Mouse (Mus musculus) colon, adult 2 months (tissue): ENCODE results near the gene Thap8. TPM values are rescaled to one million over a fixed set of nuclear protein-coding genes. Genes with fewer than 3 reads are reported as not detected.

ENCODE experiments used
- polyA plus RNA-seq: library from polyadenylated mRNA; depleted of rRNA; stranded (reverse); fragments of >200 nt; gene quantifications from 2 replicates; pipeline ENCODE4 v1.2.3, GENCODE M21; 2012; rRNA removed

Thap8 gene
- 0.12 and 0.19 TPM in 2 replicates for polyA plus RNA-seq

DNA sequence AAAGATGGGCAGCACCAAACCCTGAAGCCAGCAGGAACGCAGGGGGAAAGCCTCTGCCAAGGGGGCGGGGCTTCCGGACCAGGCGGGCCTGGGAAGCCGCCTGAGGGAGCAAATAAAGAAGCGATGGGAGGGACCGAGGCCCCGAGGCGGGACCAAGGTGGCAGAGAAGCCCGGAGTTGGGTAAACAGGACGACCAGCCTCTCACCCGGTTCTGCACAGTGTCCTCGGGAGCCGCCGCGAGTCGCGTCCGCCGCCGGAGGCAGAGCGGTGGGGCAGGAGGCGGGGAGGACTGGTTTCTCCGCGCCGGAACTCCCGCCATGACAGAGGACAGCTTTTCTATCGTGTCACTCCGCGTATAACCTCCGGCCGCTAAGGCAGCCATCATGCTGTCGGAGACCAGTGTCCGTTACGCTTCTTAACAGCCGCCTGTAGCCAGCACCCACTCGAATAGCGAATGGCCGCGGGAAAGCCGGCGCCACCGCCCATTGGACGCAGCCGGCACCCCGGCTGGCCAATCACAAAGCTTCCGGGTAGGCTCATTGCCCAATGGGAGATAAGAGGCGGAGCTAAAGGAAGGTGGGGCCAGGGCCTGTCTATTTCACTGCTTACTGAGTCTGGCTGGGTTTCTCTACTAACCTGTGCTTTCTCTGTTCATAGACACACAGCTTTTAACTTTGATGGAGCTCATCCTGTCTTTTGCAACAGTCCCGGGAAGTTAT, at the start of gene Thap8, which contains the start of gene Wdr62:
Gene Thap8, plus strand, starts transcription at position 144 of the 719 bp plus-strand sequence.
Gene Wdr62, minus strand, starts transcription at position 469 of the 719 bp plus-strand sequence.

DNA sequence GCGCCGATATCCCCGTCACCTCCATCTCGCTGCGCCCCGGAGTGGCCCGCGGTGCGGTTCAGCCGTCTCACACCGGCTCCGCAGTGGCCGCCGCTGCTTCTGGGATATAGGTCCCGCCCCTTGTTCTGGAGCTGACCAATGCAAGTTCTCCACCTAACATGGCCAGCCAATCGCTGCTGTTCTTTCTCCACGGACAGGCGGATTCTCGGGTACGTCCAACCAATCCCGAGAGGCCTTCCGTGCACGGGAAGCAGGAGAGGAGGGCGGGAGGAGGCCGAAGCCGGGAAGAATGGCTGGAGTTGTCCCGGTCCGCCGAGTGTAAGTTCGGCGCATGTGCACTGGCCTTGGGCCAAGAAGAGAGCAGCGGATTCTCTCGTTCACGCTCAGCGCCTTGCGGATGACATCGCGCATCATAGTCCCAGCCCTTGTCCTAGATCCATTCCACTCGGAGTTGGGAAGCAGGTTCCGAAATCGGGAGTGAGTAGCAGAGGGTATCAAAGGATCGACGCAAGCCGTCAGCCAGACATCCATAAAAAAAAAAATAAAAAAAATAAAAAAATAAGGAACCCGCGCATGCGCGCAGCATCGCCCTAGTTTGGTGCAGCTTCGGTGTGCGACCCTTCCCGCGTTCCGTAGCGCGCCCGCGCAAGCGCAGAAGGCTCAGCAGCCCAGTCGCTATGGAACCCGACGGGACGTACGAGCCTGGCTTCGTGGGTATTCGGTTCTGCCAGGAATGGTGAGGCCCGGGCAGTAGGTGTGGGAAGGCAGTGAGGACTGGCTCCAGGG, 48.0 kb upstream of the Thap8 start, which contains the start of the genes Polr2i and Tbcb:
Gene Polr2i, plus strand, starts transcription at position 280 of the 786 bp plus-strand sequence.
Gene Tbcb, minus strand, starts transcription at position 604 of the 786 bp plus-strand sequence.

DNA sequence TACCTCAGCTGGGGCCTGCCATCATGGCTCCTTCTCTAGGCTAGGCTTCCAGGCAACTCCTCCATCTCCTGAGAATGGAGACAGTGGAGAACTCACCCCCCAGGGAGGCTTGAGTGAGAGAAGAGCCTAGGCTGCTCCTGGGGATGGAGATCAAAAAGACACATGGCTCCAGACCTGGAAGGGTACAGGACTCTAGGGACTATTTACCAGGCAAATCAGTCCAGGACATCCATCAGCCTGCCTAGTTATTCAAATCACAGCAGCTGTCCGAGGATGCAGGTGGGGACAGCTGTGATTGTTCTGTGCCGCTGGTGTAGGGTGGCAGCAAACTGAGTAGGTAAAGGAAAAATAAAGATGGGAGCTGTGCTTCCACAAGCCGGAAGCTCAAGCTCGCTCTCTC, 44.3 kb upstream of the Thap8 start, which contains the start of gene Ovol3:
Gene Ovol3, minus strand, starts transcription at position 101 of the 400 bp plus-strand sequence.

DNA sequence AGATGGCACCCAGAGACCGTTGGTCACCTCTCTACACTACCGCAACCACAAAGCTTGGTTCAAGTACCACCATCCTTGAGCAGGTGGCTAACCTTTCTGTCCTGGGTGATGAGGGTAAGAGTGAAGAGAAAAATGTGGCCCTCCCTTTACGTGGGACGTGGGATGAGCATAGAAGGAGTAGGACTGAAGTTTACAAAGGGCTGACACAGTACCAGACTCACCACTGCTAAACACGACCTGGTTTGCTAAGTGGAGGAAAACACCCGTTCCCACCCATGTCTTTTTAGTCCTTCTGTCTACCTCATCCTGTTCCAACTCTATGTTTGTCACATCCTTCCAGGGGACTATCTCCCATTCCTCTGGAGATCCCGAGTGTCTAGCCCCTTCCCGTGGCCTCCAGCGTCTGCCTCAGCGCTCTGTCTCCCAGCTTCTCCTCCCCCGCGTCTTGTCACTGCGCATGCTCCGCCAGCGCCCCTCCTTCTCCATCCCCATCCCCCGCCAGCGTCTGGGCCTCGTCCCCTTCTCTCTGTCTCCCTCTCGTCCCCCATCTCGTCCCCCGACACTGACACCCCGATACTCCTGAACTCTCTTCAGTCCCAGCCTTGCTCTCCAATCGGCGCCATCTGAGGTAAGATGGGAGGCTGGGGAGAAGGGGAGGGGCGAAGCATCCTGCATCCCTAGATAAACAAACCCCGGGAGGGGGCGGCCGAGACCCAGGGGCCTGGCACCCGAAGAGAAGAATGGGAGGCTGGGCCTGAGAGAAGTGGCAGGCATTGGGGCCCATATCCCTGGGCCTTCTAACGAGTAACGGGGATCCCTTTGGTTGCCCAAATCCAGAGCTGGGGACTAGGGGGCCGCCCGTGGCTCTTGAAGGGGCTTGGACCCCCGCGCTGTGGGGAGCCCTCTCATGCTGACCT, 11.6 kb downstream of the Thap8 start, which contains the start of gene Clip3:
Gene Clip3, plus strand, starts transcription at position 514 of the 917 bp plus-strand sequence.

DNA sequence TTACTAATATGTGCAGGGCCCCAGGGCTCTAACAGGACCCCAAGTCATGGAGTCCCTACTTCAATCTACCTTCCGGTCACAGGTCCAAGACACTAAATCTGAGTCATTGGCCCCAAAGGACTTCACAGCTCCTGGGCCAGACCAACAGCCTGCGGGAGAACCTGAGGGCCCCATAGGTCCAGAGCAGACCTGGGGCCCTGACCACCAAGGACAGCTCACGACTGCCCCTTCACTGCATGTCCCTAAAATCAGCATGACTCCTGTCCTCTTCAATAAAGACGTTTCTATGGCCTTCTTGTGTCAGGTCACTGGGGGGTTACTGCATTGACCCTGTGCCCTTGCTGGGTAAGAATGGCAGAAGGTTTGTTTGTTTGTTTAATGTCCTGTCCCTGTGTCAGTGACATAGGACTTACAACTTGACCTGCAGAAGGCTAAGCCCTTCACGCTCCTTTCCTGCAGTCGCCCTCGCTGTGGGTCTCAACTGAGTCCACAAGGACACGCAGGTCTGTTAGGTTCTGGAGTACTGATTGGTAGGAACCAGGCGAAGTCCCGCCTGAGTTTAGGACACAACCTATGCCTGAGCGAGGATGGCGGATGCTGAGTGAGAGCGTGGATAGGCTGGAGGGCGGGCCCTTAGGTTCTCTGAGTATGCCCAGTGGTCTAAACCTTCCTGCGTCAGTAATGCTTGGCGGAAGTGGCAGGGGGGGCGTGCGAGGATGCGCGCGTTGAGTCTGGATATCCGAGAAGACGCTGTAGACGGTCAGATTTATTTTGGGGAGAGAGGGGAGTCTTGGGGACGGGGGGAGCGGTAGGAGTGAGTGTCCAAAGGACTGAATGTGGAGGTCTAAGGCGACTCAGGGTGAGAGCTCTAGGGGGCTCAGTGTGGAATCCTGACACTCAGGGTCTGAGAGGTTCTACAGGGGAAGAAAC, 28.4 kb downstream of the Thap8 start, which contains the start of gene Alkbh6:
Gene Alkbh6, plus strand, starts transcription at position 642 of the 930 bp plus-strand sequence.

DNA sequence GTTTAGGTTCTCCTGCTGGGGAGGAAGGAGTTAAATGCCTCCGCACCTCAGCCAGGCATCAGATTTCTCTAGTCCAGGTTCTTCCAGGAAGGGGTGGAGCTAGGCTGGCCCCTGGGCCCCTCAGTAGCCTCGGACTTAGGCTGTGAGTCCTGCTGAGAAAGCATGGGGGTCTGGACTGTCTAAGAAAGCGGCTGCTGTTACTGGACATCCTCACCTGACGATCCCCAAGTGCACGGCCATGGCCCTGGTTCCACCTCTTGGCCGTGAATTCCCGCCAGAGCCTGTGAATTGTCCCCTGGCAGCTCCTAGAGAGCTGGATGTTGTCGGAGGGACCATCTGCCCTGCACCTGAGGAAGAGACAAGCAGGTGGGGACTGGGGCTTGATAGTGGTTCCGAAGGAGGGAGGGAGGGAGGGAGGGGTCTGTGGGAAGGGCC, 34.8 kb downstream of the Thap8 start, which contains the start of gene Syne4:
Gene Syne4, plus strand, starts transcription at position 87 of the 435 bp plus-strand sequence.

DNA sequence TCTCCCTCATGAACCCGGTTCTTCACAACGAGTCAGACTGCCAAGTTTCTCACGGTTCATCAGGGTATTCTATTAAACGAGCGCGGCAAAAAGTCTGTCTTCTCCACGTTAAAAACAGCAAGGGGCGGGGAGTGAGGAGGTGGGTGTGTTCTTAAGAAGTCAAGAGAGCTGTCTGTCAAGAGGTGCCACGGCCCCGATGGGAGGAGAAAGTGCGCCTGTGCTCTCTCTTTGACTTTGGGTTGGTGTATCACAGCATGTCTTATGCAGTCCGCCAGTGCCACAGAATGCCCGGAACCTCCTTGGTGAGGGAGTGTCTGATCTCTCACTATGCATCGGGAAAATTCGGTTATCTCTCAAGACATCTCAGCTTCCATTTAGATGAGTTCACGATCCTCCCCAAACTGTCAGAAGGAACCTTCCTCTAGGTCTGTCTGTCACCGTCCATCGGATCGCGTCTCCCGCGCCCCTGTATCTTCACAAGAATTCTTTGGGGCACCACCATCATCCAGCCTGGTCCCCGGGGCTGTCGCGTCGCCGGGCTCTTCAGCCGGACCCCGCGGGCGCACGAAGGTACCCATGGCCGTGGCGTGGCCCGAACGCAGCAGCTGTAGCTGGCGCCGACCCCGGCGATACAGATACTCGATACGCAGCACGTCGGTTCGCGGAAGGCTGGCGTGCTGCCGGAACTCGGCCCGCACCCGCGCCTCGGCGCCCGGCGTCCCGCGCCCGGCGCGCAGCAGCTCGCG, 41.8 kb downstream of the Thap8 start, which contains the start of gene E130208F15Rik:
Gene E130208F15Rik, plus strand, starts transcription at position 202 of the 746 bp plus-strand sequence.

DNA sequence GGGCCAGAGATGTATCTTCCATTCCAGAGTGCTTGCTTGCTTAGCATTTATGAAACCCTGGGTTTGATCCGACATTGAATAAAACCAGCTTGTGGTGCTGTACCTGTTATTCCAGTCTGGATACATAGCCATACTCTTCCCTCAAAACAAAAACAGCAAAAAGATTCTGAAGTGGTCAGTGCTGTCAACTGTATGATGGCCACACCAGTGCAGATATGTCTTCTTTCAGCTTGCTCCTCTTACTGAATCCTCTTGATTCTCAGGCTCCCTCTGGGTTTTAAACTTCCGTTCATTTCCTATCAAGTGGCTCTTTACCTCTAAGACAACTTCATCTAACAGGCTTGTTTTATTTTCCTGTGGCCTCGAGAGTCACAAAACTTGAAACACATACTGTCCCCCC, 43.9 kb downstream of the Thap8 start, which contains the start of gene Sdhaf1:
Gene Sdhaf1, minus strand, starts transcription at position 101 of the 400 bp plus-strand sequence.

Other genes starting within 250 kb of the Thap8 start
- 1.1 and 1.2 TPM in 2 replicates for gene Zfp14, start 228.7 kb upstream of the Thap8 start, polyA plus RNA-seq
- gene Zfp82, start 207.2 kb upstream of the Thap8 start, polyA plus RNA-seq, result 0.29 and 0.35 TPM in 2 replicates
- gene Gm26920, start 189.7 kb upstream of the Thap8 start, polyA plus RNA-seq, result not detected in 2 replicates
- 0.57 and 1.9 TPM in 2 replicates for gene Zfp566, start 189.6 kb upstream of the Thap8 start, polyA plus RNA-seq
- 7.9 and 8.4 TPM in 2 replicates for gene Zfp260, start 185.3 kb upstream of the Thap8 start, polyA plus RNA-seq
- gene Zfp382, start 158.2 kb upstream of the Thap8 start, polyA plus RNA-seq, result 0.38 and 1.9 TPM in 2 replicates
- 6.3 and 8.4 TPM in 2 replicates for gene Zfp146, start 110.3 kb upstream of the Thap8 start, polyA plus RNA-seq
- gene Cox7a1, start 96.0 kb upstream of the Thap8 start, polyA plus RNA-seq, result 48.3 and 56.0 TPM in 2 replicates
- 791 and 1,080 TPM in 2 replicates for gene Capns1, start 81.3 kb upstream of the Thap8 start, polyA plus RNA-seq
- 86.6 and 107 TPM in 2 replicates for gene Polr2i, start 48.1 kb upstream of the Thap8 start, polyA plus RNA-seq
- 46.0 and 55.7 TPM in 2 replicates for gene Tbcb, start 47.8 kb upstream of the Thap8 start, polyA plus RNA-seq
- not detected in 2 replicates for gene Ovol3, start 44.4 kb upstream of the Thap8 start, polyA plus RNA-seq
- 20.8 and 23.2 TPM in 2 replicates for gene Wdr62, start 325 bp downstream of the Thap8 start, polyA plus RNA-seq
- gene Clip3, start 11.6 kb downstream of the Thap8 start, polyA plus RNA-seq, result 11.3 and 14.7 TPM in 2 replicates
- gene Alkbh6, start 28.6 kb downstream of the Thap8 start, polyA plus RNA-seq, result 165 and 192 TPM in 2 replicates
- gene Syne4, start 34.7 kb downstream of the Thap8 start, polyA plus RNA-seq, result 11.0 and 13.9 TPM in 2 replicates
- gene E130208F15Rik, start 41.6 kb downstream of the Thap8 start, polyA plus RNA-seq, result 1.2 and 1.4 TPM in 2 replicates
- 26.8 and 37.9 TPM in 2 replicates for gene Sdhaf1, start 43.8 kb downstream of the Thap8 start, polyA plus RNA-seq
- gene Lrfn3, start 82.7 kb downstream of the Thap8 start, polyA plus RNA-seq, result 25.6 and 26.3 TPM in 2 replicates
- gene Tyrobp, start 133.7 kb downstream of the Thap8 start, polyA plus RNA-seq, result 54.3 and 84.5 TPM in 2 replicates
- 12.2 and 17.0 TPM in 2 replicates for gene Hcst, start 139.8 kb downstream of the Thap8 start, polyA plus RNA-seq
- gene Nfkbid, start 141.6 kb downstream of the Thap8 start, polyA plus RNA-seq, result 7.8 and 8.1 TPM in 2 replicates
- 49.6 and 52.2 TPM in 2 replicates for gene Aplp1, start 165.4 kb downstream of the Thap8 start, polyA plus RNA-seq
- 0.35 and 0.52 TPM in 2 replicates for gene Kirrel2, start 177.6 kb downstream of the Thap8 start, polyA plus RNA-seq
- gene Nphs1, start 178.2 kb downstream of the Thap8 start, polyA plus RNA-seq, result 0.03 and 0.80 TPM in 2 replicates
- not detected in 2 replicates for gene Prodh2, start 213.5 kb downstream of the Thap8 start, polyA plus RNA-seq